Mouse (Mus musculus): ENCODE data around the gene Lypd9. TPM values are rescaled to one million over a fixed set of nuclear protein-coding genes. Genes with fewer than 3 reads are reported as not detected.
"Not testable (repeated sequence)": the region's sequence is repeated elsewhere in the genome, so short reads cannot be mapped to it uniquely, and the experiment has no call there.

Gene Lypd9
- not detected for total RNA-seq (2022)

DNA sequence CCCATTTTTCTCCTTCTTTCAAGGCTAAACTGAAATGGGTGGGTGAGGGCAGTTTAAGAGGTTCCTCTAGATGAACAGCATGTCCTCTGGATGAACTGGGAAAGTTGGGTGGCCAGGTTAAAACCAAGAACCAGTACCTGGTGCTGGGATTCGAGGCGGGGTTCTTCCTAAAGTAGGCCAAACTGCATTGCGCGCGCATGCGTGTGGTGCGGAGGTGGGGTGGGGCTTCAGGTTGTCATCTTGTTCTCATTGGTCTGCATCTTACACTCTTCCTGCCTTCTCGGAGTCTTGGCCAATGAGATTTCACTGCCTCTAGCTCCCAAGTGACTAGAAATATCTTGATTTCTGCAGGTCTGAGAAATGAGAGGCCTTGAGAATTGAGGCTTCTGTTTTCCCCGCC lies at the start of gene Lypd9:
Gene Lypd9, minus strand, starts transcription at position 165 of the 400 bp plus-strand sequence.
- DNase-seq: no peak

DNA sequence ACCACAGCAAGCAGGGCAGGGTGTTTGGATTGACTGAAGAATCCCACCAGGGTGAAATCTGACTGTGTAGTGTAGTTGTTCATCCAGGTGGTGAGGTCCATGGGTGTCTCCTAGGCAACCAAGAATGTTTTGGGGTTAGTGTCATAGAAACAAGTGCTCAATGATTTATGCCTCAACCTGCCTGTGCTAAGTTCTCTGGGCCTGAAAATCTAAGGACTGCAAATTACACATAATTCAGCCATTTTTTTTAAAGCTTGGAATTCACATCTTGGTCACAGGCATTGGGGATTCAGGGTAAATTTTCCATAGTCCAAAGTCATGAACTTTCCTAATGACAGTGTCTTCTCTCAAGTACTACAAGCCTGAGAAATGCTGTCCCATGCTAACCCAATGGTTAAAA lies 49.7 kb upstream of the Lypd9 start, which contains the start of gene Olfr331:
Gene Olfr331, minus strand, starts transcription at position 101 of the 400 bp plus-strand sequence.
- DNase-seq: not testable (repeated sequence)

DNA sequence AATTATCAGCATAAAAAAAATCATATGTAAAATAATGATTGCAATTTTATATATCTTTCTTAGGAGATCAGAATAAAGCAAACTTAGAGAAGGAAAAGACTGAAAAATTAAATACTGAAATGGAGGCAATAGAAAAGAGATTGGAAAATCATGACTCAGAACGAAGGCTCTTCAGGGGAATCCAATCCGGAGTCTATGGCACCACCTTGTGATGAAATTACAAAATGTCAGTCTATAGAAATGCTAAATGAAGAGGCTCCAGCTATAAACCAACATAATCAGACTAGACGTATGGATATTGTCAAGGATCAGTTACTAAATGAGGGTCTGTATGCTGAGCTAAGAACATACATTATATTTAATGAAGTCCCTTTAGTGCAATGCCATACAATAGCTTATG lies 46.6 kb upstream of the Lypd9 start:
- no peak for DNase-seq

DNA sequence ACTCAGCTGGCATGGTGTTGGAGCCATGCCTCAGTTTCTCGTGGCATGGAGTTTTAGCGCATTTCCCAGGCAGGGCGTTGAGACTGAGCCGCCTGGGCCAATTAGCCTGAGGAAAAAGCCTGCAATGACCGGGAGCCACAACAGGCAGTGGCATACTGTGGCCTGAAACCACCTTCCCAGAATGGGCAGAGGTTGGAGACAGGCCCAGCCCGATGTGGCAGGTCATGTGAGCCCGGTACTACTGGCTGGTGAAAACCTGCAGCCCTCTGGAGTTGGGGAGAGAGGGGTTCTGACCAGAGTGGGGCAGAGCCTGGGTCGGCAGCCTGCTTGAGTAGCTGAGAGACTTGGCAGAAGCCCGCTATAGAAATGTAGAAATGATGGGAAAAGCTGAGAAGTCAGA lies 46.0 kb upstream of the Lypd9 start:
- DNase-seq: no peak

GRCm38 (mm10) chr11:58492455-58492854 lies 39.7 kb upstream of the Lypd9 start, which contains the start of gene Olfr332:
Olfr332 (minus strand) TSS chr11:58492555.
- DNase-seq: no peak

DNA sequence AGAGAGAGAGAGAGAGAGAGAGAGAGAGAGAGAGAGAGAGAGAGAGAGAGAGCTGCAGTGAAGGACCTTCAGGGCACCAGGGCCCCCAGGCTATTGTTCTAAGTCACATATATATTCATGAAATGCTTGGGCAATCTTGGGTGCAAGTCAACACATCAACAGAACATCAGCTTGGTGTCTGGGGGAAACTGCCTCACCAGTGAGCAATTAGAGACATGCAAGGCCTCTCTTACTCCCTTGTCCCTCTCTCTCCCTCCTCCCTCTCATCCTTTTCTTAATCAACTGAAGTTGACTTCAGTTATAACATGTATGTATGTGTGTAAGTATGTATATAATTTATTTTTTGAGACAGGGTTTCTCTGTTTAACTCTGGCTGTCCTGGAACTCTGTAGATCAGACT lies 9.4 kb upstream of the Lypd9 start, which contains the start of gene Olfr30:
Gene Olfr30, minus strand, starts transcription at position 101 of the 400 bp plus-strand sequence.
- no peak for DNase-seq

DNA sequence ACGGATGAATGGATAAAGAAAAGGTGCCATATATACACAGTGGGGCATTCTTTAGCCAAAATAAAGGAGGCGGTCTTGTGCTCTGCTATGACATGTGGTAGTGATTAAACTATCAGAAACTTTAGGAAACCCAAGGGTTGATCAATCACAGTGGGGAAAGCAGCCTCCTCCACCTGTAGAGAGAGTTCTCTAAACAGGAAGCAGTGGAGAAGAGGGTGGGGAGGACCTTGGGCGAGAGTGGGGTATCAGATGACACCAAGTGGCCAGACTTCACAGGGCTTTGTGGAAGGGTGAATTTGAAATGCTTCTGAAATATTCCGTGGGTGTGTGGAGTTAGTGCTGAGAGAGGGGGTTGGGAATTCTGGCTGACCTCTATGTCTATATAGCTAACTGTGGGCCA lies 869 bp upstream of the Lypd9 start:
- no peak for DNase-seq

DNA sequence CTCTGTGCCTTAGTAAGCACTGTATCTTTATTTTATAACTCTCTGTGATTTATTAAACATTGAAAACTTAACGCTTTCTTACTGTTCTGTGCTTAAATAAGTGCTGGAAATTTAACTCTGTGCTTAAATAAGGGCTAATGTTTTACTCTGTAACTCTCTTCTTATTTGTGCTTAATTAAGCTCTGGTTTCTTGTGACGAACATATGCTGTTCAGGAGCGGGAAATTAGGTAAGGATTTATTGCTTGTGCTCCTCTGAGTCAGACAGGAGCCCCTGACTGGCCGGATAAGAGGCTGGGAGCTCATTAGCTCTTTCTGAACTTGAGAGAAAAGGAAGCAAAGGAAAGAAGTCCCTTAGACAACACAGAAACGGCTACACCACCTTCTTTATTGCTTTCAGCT lies 14.9 kb downstream of the Lypd9 start:
- DNase-seq: no peak

- no peak for DNase-seq
Measured at GRCm38 (mm10) chr11:58432259-58432658, 20.5 kb downstream of the Lypd9 start, which contains the start of gene Gm12253. Gm12253 (plus strand) TSS chr11:58432559.

- no peak for DNase-seq
Measured at GRCm38 (mm10) chr11:58420815-58421214, 31.9 kb downstream of the Lypd9 start, which contains the start of gene 1810065E05Rik. 1810065E05Rik (plus strand) TSS chr11:58421111.

GRCm38 (mm10) chr11:58418336-58418735 lies 34.4 kb downstream of the Lypd9 start:
- DNase-seq: no peak

DNA sequence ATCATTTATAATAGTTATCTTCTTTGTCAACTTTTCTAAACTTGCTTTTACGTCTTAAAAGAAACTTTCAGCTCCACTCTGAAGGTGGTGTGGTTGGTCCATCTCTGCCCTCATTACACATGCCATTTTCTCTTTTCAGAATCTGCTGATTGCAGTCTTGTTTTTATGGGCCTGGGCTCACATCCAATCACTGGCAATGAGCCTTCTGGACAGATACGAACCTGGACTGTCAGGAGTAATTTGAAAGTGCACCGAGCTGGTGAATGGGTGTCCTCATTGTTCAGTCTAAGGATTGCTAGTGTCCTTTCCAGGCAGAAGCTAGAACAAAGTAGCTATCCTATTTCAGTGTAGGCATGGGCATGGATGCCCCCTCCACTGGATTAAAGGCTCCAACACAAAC lies 44.7 kb downstream of the Lypd9 start:
- DNase-seq: no peak

DNA sequence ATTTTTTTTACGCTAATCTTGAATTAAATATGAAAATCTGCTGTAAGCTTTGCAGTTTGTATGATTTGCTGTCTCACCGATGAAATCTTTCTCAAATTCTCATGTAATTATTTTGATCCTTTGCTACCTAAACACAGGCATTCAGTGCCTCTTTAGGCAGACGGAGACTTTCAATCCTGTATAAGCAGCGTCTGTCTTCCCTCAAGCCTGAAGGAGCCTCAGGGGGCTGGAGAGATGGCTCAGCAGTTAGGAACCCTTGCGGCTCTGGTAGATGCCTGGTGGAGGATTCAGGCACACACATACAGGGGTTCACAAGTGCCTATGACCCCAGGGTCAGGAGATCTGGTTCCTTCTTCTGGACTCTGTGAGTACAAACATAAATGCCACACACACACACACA lies 52.1 kb downstream of the Lypd9 start:
- DNase-seq: no peak

DNA sequence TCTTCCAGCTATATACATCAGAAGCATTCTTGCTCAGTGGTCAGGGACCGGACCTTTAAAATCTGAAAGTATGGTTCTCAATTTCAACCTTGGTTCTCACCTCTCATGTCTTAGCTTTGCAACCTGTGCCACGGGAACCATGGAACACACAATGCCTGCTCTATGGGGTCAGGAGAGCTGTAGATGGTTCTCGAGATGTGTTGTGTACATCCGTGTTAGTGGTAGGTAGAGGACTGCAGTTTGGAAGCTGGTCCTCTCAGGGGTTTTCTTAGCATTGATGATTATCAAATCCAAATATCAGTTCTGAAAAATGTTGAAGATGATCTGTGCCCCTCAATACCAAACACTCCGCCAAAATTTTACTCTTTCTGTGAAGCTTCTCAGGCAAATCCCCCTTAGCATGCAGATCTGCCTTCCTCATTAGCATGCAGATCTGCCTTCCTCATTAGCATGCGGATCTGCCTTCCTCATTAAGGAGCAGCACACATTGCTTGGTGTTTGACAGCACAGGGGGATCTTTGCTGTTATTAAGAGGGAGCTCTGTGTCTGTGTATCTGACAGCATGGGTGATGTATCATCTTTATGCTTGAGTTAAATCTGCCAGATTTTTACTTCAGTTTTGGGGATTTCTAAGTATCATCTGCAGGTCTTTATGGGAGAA lies 52.6 kb downstream of the Lypd9 start:
- no peak for DNase-seq

Other genes starting within 250 kb of the Lypd9 start
- gene 4930438A08Rik, start 178.1 kb downstream of the Lypd9 start, total RNA-seq (2022): not detected
- 10 to 100 TPM in 3 of 4 experiments, 1 to 10 TPM in 1; 9.6 to 26.7 (median 17.0) TPM for gene Zfp692, start 145.9 kb downstream of the Lypd9 start, total RNA-seq (2022)
- gene Zfp672, start 122.6 kb downstream of the Lypd9 start, total RNA-seq (2022): 10 to 100 TPM; 44.3 to 65.6 (median 54.7) TPM
- 10 to 100 TPM; 53.5 to 58.2 (median 55.9) TPM for gene Sh3bp5l, start 122.2 kb downstream of the Lypd9 start, total RNA-seq (2022)
- not detected for gene Lypd8, start 73.9 kb downstream of the Lypd9 start, total RNA-seq (2022)
- not detected for gene 1810065E05Rik, start 31.8 kb downstream of the Lypd9 start, total RNA-seq (2022)
- not detected for gene Gm12253, start 20.4 kb downstream of the Lypd9 start, total RNA-seq (2022)
- not detected for gene Olfr30, start 9.3 kb upstream of the Lypd9 start, total RNA-seq (2022)
- gene Olfr332, start 39.6 kb upstream of the Lypd9 start, total RNA-seq (2022): not detected
- gene Olfr331, start 49.6 kb upstream of the Lypd9 start, total RNA-seq (2022): not detected
- gene Olfr330, start 81.9 kb upstream of the Lypd9 start, total RNA-seq (2022): 1 to 10 TPM in 3 of 4 experiments, under 1 TPM in 1; 0.49 to 1.8 (median 1.5) TPM
- 1 to 10 TPM in 1 of 4 experiments, under 1 TPM in 3; 0.22 to 1.2 (median 0.71) TPM for gene Olfr329-ps, start 93.5 kb upstream of the Lypd9 start, total RNA-seq (2022)
- gene Olfr328, start 102.7 kb upstream of the Lypd9 start, total RNA-seq (2022): under 1 TPM; 0.31 to 0.73 (median 0.40) TPM
- not detected for gene Olfr224, start 117.6 kb upstream of the Lypd9 start, total RNA-seq (2022)
- not detected for gene Olfr325, start 124.8 kb upstream of the Lypd9 start, total RNA-seq (2022)
- gene Olfr324, start 142.2 kb upstream of the Lypd9 start, total RNA-seq (2022): not detected
- not detected for gene 2210407C18Rik, start 163.2 kb upstream of the Lypd9 start, total RNA-seq (2022)
- gene Olfr323, start 177.6 kb upstream of the Lypd9 start, total RNA-seq (2022): not detected
- gene Trim58, start 187.5 kb upstream of the Lypd9 start, total RNA-seq (2022): not detected
- gene Olfr322, start 205.9 kb upstream of the Lypd9 start, total RNA-seq (2022): not detected
- gene Olfr320, start 228.2 kb upstream of the Lypd9 start, total RNA-seq (2022): not detected
- not detected for gene Olfr319, start 246.2 kb upstream of the Lypd9 start, total RNA-seq (2022)